In genomic region chr15:79062376-79063159, GRCm38 (mm10) we compare ENCODE assay signal across 8 mouse cellular contexts. TPM values are rescaled to one million over a fixed set of nuclear protein-coding genes. Genes with fewer than 3 reads are reported as not detected.
DNase-seq lines count a peak whose midpoint lies in the region; ATAC-seq lines count a peak whose summit lies in the region.

Gene Ankrd54 (minus strand): TSS chr15:79062893.

- peak; percentile 99 for DNase-seq in Muller cell, postnatal 12 days (ENCODE audit: inconsistent ontology term)
- peak; percentile 99 for DNase-seq in cerebellum, adult 9-11 months
- DNase-seq in frontal cortex, adult 2 months (ENCODE audit: extremely low spot score in 1 of 2, low spot score in 1 of 2) = peak; percentile 99 to 100
- DNase-seq in hindbrain, embryonic 11.5 days (ENCODE audit: low spot score) = peak; percentile 96
- peak; percentile 96 for DNase-seq in layer of hippocampus, postnatal 10 days (ENCODE audit: low spot score in 2 of 2)
- peak; percentile 99 for DNase-seq in lung, postnatal 10 days
- peak; percentile 94 for DNase-seq in ovary, postnatal 36 days (ENCODE audit: low spot score)
- DNase-seq in thymus, postnatal 25 days = peak; percentile 94

- under 1% methylated on average over 80 of the region's 80 CpGs for WGBS in hindbrain, embryonic 11.5 days

- peak within 1 kb of the TSS; percentile 95 for H3K4me3 ChIP-seq in hindbrain, embryonic 11.5 days (ENCODE audit: low read depth, low read length)

- H3K9me3 ChIP-seq in hindbrain, embryonic 11.5 days (ENCODE audit: control insufficient read depth, low read length) = no peaks in the 10 kb centered on the region

- no peaks in the 10 kb centered on the region for H3K27me3 ChIP-seq in hindbrain, embryonic 11.5 days (ENCODE audit: control insufficient read depth, insufficient read depth, low read length)

- H3K36me3 ChIP-seq in hindbrain, embryonic 11.5 days (ENCODE audit: control insufficient read depth, insufficient read depth, low read length) = peaks cover 8% of the 10 kb centered on the region; the same call in 1 of the 2 replicates

- H3K4me1 ChIP-seq in hindbrain, embryonic 11.5 days (replicated peaks; ENCODE audit: control insufficient read depth, insufficient read depth, low read length) = no peaks in the 10 kb centered on the region; the same call in 1 of the 2 replicates

- ATAC-seq in hindbrain, embryonic 11.5 days (ENCODE audit: low FRiP score) = peak; percentile 100

- peak within 1 kb of the TSS; percentile 74 for H3K4me2 ChIP-seq in hindbrain, embryonic 11.5 days (replicated peaks; ENCODE audit: low read depth, low read length)

- peak within 1 kb of the TSS; percentile 88 for H3K9ac ChIP-seq in hindbrain, embryonic 11.5 days (ENCODE audit: low read depth, low read length)

- peak within 1 kb of the TSS; percentile 63 for H3K27ac ChIP-seq in hindbrain, embryonic 11.5 days (ENCODE audit: low read depth, low read length)

RNA-seq across cellular contexts. Expression of gene Ankrd54, which starts in this region (rescaled TPM):
- 31.0 and 32.3 TPM in 2 replicates for polyA plus RNA-seq in frontal cortex, adult 2 months (2012; rRNA removed)
- polyA plus RNA-seq in hindbrain, embryonic 11.5 days (2014; fragmentation: Nextera tagmentation; extraction: Ambion mirVana) = 56.3 and 59.7 TPM in 2 replicates
- total RNA-seq in layer of hippocampus, postnatal 10 days (2021) = 10 to 100 TPM; 19.5 to 22.2 TPM

Comparison
In these comparisons a context has a peak if more than half of its experiments do, and no peak if none do; other contexts are left out.
1. Peak in every context shown above with its lines: DNase-seq, ATAC-seq, H3K4me3 ChIP-seq and H3K27ac ChIP-seq.